Mouse (Mus musculus) kidney, adult 11 months (tissue): ENCODE data around the gene Bcl7b.

ENCODE experiments used
- DNase-seq: peaks from one replicate; pipeline ENCODE4 v3.0.0; 2022

Bcl7b gene

DNA sequence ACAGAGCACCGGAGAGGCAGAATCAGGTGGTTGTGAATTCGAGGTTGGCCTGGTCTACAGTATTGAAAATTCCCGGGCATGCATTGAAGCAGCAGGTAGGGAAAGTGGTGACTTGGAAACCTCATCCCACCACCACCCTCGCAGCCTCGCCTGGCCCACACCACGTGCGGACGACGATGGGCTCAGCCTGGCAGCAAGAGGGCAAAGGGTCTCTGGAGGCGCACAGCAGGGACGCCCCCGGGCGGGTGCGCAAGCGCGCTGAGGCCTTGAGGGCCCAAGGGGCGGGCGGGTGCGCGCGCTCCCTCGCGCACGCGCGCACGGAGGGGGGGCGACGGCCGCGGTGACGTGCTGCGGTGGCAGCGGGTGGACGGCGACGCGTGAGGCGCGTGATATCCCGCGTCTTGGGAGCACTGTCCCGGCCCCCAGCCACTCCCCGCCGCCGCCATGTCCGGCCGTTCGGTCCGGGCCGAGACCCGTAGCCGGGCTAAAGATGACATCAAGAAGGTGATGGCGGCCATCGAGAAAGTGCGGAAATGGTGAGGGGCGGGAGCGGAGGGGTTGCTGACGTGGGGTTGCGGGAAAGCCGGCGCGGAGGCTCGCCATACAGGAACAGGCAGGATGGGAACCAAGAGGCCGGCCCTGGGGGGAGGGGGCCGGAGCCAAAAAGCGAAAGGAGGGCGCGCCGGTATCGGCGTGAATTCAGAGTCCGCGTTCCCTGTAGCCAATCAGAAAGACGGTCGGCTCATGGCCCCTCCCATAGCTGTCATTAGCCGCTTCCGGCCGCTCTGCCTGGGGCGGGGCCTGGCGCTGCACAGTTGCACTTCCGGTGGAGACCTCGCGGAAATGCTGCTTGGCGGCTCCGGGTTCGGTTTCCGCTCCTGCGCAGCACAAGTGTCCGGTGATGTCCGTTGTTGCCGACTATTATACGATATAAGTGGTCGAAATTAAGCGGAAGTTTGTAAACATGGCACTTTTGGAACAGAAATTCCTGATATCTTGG lies at the start of gene Bcl7b:
Gene Bcl7b (plus strand): TSS at position 221 of the 1,000 bp plus-strand sequence.
- DNase-seq, result peak; percentile 98

DNA sequence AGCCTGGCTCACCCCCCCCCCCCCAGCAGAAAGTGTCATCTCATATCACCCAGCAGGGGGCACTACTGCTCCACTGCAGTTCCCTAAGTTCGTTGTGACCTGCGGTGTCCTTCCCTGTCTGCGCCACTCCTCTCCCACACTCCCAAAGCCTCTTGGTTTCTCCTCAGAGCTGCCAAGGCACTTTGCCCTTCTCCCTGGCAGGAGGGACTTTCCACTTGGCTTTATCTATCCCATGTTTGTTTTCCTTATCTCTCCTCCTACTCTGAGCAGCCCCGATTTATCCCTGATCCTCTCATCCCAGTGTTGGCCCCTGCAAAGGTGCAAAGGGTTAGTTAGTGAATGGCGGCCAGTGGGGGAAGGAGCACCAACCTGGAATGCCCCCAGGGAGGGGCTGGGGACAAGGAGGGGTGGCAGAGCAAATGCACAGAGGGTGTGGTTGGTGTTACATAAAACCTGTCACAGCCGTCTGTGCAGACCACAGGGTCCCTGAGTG lies 49.4 kb upstream of the Bcl7b start:
- DNase-seq, result peak; percentile 67

DNA sequence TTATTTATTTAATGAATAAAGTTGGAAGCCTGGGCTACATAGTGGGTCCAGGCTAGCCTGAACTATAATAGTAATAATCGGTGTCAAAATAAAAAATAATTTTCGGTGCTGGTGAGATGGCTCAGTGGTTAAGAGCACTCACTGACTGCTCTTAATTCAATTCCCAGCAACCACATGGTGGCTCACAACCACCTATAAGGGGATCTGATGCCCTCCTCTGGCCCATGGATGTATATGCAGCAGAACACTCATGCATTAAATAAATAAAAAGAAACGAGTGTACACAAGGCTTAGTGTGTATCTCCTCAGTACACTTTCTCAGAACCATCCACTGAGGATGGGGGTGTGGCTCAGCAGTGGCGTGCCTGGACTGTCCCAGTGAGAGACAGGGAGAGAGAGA lies 47.3 kb upstream of the Bcl7b start:
- DNase-seq, result no peak

DNA sequence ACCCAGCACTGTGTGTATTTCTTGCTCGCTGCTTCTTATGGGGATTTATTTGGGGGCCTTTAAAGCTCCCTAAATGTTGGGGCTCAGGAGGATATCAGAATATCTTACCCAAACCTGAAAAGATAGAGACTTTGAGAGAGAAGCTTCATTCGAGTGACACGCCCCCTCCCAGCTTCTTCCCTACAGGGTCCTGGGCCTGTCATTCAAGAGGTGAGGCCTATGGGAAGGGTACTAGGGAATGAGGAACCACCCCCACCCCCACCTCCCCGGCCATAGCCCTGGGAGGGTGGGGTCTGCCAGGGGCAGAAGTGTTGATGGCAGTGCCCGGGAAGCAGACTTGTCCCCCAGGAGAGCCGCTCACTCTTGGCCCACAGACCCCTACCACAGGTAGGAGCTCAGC lies 42.0 kb upstream of the Bcl7b start:
- DNase-seq, result no peak

DNA sequence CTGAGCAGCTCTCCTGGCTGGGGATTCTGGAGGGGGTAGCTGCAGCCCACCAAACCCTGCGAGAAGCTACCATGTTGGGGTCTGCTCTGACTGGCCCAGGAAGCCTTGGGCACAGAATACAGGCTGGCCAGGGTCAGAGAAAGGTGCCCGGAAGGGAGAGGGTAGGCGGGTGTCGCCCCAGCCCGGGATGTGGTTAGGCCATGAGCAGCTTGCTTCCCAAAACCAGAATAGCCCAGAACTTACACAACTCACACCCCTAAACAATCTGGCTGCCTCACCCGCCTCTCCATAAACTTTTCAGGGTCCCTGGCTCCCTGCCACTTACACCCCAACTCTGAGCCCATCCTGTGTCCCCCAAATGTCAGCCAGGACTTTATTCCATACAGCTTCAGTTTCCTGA lies 40.4 kb upstream of the Bcl7b start:
- DNase-seq, result no peak

DNA sequence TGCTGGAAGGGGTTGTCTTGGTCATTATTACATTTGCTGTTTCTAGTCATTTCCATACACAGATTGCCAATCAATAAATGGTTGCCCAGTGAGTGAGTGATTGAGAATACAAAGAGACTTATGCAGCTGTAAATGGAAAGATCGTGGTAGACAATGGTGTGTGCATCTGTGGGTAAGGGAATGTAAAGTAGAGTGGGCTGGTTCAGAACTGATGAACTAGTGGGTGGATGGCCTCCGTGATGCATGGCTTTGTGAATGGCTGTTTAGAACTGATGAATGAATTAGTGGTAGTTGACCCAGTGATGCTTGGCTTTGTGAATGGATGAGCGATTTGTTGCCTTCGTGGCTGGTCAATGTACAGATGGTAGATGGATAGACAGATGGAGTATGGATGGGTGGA lies 38.3 kb upstream of the Bcl7b start:
- DNase-seq, result no peak

DNA sequence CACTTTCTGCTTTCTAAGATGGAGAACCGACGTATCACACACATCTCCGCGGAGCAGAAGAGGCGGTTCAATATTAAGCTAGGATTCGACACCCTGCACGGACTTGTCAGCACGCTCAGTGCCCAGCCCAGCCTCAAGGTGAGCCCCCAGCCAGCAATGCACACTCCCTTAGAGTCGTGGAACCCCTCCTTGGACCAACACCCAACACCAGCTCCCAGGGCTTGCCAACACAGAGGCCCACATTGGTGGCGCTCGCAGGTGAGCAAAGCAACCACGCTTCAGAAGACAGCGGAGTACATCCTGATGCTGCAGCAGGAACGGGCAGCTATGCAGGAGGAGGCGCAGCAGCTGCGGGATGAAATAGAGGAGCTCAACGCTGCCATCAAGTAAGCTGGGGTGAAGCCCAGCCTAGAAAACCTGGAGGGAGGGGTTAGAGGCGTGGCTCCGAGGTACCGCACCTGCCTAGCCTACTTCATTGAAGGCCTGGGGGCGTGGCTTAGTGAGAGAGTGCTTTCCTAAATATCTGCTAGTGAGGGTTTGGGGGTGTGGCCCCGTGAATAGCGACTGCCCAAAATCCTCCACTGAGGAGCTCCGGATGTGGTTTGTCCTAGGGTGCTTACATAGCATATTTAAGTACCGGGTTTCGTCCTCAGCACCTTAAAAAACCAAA lies 34.2 kb upstream of the Bcl7b start:
- DNase-seq, result peak; percentile 55

DNA sequence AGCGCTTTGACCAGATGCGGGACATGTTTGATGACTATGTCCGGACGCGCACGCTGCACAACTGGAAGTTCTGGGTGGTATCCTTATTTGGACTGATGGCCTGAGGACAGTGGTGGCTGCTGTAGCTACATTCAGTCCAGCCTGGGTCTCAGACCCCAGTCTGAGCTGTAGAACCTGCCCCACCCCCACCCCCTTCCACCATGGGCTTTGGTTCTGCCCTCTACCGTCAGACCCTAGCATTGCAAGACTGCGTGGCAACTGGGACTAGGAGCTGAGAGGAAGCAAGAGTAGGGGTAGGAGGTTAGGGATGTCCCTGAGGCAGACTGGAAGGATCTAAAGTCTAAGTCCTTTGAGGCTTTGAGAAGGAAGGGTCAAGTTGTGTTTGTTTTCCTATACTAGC lies 33.5 kb upstream of the Bcl7b start:
- no peak for DNase-seq

DNA sequence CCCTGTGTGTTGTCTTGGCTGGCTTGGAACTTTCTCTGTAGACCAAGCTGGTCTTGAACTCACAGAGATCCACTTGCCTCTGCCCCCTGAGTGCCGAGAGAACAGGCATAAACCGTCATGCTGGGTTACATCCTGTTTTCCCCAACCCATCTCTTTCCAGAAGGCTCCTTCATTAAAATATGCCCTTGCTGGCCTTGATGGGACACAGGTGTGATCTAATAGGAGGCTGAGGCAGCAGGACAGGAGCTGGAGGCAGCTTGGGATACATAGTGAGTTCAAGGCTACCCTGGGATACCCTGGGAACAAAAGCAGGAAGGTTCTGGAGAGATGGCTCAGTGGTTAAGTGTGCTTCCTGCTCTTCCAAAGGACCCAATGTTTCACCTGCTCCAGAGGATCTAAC lies 28.2 kb upstream of the Bcl7b start:
- no peak for DNase-seq

DNA sequence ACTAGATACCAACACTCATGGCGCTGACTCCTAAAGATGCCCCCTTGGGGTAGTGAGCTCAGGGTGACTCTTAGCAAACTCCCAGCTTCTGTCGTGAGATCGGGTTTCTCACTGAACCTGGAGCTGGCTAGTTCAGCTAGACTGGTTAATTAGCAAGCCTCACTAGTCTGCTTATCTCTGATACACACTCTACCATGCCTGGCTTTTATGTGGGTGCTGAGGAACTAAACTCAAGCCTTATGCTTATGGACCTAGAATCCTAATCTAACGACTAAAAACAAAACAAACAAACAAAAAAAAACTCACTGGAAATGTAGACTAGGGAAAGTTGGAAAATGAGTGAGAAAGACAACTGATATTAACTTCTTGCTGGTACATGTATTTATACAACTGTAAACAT lies 23.6 kb upstream of the Bcl7b start:
- no peak for DNase-seq

DNA sequence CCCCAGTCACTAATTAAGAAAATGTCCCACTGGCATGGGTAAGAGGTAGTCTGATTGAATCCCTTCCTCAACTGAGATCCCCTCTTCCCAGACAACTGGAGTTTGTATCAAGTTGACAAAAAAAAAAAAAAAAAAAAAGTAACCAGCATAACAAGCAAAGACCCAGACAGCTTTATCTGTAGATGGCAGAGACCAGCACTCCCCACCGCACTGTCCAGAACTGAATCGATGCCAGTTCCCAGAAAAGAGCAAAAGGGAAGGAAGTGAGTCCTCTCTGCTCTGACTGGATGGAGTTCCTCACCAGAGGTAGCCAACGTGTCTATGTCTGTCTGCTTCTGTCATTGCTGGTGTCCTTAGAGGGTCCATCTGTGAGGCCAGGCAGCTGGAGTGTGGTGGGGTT lies 22.6 kb upstream of the Bcl7b start:
- no peak for DNase-seq

DNA sequence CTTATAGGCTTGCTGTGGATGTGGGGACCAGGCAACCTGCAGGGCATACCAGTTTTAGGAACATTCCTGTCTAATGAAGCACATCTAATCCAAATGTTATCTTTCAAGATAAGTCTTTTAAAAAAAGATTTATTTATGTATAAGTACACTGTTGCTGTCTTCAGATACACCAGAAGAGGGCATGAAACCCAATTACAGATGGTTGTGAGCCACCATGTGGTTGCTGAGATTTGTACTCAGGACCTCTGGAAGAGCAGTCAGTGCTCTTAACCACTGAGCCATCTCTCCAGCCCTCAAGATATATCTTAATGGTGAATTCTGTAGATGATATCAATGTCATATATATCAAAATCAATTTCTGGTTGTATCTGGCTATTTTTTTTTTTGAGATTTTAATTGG lies 22.1 kb upstream of the Bcl7b start:
- DNase-seq, result no peak

DNA sequence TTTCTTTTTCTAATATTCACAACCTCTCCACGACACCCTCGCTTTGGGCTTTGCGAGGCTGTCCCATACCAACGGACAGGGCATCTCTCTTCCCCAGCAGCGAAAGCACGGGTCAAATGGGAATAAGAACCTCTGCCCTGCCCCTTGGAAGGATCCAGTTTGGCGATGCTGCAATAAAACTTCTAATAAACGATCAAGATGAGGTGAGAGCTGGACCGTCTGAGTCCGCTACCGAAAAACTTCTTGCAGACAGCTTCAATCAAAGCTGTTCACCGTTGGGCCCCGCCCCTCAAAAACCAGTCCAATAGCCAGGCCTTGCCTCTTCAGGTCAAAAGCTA lies 19.4 kb upstream of the Bcl7b start:
- no peak for DNase-seq

DNA sequence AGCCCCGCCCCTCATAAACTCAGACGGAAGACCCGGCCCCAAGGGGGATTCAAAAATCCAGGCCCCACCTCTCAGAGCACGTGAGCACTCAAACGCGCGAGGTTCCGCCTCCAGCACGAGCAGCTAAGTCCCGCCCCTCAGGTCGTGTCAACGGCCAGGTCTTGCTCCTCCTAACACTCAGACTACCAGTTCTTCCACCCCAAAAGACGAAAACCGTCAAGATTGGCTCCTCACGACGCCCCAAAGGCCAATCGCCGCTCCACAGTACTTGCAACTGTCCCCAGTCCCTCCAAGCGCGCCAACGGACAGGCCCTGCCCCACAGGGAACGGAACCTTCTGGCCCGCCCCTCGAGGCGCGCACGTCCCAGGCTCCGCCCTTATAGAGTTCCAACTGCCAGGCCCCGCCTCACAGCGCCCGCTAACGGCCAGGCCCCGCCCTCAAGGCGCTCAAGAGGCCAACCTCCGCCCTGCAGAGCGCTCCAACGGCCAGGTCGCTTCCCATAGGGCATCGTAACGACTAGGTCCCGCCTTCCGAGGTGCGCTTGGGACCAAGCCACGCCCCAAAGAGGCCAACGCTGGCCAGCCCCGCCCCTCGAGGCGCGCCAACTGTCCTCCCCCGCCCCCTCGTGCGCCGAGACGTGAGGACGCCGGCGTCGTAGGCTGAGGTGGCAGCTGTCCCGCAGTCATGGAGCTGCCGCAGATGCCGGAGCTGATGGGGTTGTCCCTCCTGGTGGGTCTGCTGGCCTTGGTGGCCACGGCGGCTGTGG lies 18.8 kb upstream of the Bcl7b start, which contains the start of gene Tbl2:
Gene Tbl2 (plus strand): TSS at position 605 of the 767 bp plus-strand sequence.
- DNase-seq, result peak; percentile 99

DNA sequence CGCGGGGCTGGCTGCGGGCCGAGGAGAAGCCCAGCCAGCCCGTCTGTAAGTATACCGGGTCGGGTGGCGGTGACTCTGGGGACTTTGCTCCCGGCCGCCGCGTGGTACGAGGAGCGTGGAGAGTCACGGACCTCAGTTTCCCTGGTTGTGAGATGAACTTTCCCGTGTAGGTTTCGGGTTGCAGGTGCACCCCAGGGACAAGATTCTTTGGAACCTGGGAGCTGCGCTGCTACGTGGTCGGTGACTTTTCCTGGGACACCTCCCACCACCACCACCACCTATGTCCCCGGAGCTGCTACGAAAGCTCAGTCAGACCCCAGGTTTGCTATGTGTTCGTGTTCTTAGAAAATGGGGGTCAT lies 18.3 kb upstream of the Bcl7b start:
- DNase-seq, result no peak

DNA sequence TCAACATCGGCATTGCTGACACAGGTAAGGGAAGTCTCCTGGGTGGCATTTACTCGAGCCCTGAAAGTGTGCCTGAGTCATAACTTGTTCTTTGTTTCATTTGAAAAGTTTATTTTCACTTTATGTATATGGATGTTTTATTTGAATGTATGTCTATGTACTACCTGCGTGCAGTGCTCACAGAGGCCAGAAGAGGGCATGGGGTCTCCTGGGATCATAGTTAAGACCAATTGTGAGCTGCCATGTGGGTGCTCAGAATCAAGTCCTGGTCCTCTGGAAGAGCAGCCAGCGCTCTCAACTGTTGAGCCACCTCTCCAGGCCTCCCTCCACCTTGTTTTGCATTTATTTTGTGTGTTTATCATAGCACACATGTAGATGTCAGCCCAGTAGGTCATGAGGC lies 11.6 kb upstream of the Bcl7b start:
- DNase-seq, result no peak

DNA sequence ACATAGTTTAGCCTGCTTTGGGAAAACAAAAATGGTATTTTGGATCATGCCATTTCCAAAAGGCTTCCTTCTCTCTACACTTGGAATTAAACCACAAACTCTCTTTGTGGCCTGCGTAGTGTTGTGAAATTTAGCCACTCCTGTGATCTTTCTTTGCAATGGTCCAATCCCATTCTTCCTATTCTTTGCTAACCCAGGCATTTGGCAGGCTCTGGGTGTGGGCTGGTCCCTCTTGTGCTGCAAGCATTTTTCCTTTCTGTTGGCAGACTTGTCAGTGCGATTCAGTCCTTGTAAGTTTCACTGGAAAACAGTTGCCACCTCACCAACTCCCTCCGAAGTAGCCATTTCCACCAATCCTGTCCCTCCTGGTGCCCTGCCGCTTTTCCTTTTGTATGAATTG lies 6.9 kb upstream of the Bcl7b start:
- no peak for DNase-seq

DNA sequence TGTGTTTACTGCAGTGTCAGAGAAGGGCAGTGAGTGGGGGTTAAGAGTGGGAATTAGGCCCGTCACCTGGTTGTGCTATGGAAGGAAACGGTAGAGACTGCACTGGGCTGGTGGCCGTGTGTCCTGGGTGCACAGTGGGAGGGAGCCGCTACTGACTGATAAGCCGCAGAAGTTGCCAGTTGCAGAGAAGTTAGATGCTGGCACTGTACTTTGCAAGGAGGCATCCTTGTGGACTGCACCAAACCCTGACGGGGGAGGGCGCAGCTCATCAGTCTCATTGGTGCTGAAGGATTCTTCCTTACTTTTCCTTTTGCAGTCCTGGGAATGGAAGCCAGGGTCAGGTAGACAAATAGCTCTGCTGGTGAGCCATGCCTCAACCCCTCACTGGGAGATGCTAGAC lies 6.4 kb upstream of the Bcl7b start:
- DNase-seq, result no peak

DNA sequence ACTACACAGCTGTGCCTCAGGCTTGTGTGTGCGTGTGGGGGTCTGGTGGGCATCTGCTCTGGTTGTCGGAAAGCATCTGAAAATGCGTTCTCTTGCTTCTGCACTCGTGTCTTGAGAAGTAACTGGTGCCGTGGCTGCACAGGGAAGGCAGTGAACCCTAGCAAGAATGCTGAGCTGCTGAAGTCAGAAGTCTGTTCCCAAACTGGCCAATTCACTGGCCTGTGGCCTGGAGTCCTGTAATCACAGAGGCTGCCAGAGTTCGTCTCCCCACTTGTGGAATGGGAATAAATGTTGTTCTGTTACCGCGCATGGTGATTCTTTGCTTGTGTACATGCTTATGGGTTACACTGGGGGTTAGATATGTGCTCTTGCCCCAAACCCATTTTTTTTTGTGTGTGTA lies 5.7 kb upstream of the Bcl7b start:
- peak; percentile 78 for DNase-seq

DNA sequence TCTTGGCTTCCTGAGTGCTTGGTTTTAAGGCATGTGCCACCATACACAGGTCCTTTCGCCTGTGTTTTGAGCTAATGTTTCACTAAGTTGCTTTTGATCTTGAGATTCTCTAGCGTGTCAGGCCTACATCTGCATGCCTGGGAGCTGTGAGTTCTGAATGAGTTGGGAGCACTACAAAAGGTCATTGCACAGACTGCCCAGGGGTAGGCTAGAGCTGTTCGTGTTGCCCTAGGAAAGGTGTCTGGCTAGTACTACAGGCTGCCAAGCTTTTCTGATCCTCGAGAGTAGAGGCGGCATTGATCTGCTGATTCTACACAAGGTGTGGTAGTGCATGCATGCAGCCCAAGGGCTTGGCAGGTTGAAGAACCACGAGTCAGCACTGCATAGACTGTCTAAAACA lies 5.3 kb upstream of the Bcl7b start:
- peak; percentile 71 for DNase-seq

DNA sequence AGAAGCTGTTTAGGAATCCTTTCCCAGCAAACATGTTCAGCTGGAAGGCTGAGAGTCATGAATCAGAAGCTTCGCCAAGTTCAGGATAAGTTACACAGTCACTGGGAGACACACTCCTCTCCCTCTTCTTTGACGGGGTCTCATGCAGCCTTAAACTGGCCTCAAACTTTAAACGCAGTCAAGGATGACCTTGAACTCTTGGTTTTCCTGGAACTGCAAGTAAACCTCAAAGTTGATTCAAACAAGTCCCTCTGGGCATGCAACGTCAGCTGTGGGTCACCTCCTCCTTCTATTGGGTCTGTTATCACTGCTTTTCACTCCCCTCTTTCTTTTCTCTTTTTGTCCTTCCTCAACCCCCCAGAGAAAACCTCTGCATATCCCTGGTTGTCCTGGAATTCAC lies 1.2 kb upstream of the Bcl7b start:
- no peak for DNase-seq

DNA sequence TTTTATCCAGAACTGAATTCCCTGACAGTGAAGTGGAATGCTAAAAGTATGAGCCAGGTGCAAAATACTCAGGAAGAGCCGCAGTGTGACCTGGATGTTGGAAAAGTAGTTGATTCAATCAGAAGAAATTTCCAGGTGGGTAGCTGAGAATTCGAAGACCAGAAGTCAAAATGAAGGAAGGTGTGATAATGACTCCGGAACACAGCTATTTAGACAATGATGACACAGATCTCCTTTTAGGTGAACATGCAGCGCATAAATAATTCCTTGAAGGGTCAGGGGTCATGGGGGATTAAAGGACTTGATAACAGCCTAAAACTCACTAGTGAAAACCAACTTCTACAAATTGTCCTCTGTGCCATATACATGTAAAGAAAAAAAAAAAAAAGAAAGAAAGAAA lies 614 bp upstream of the Bcl7b start:
- DNase-seq, result no peak

DNA sequence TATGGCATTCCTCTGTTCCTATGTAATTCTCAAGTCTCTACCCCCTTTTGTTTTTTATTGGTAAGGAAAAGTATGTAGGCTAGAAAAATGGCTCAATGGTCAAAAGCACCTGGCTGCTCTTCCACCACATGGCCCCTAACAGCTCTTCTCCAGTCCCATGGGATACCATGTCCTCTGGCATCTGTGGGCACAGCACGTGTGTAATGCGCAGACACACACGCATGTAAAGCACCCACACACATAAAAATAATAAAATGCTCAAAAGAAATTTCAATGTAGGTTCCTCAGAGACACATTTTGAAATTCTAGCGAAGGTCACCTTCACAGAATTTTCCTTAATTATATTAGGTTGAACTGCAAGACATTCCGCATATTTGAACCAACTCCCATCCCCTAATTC lies 1.4 kb downstream of the Bcl7b start:
- DNase-seq, result no peak
